Mouse (Mus musculus): ENCODE data around the gene Zfhx3.

The Zfhx3 gene

DNA sequence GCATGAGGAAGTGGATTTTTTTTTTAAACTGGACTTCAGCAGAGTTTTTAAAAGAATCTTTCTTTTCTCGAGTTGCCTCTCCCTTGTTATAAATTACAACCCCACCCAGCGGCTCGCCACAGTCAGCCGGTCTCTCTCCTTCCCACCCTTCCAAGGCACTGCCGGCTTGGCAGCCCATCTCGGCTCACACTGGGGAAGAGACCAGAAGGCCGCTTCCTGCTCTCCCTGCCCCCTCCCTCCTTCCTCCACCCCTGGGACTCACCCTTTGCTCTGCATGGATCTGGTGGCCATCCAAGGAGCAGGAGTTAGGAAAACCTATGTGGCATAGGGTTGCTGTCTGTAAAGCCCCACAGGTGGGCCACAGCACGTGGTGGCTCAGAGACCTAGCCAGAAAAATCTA lies 705.1 kb downstream of the Zfhx3 start:
- no peak for DNase-seq (ENCODE audit: low spot score in 2 of 2)

DNA sequence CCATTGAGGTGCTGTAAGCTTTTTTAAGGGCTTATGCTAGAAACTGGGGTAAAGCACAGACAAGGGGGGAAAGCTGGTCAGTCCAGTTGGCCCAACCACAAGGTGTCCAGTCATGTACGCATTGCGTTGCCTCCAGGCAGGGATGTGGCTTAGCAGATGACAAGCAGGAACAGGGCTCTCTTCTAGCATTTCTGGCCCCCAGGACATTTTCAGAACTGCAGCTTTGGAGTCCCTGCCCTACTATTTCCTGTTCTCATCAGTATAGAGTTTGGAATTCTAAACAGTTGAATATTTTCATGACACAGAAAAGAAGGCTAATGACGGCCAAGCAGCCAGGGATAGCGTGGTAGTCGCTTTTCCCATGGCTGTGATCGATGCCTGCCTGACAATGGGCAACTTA lies 706.5 kb downstream of the Zfhx3 start:
- no peak for DNase-seq (ENCODE audit: low spot score in 2 of 2)

GRCm38 (mm10) chr8:108650837-108651236 lies 708.4 kb downstream of the Zfhx3 start:
- DNase-seq (ENCODE audit: low spot score in 2 of 2) = no peak

GRCm38 (mm10) chr8:108661486-108662093 lies 719.1 kb downstream of the Zfhx3 start:
- DNase-seq (ENCODE audit: low spot score in 2 of 2) = no peak

GRCm38 (mm10) chr8:108662766-108663165 lies 720.3 kb downstream of the Zfhx3 start:
- DNase-seq (ENCODE audit: low spot score in 2 of 2) = no peak

- no peak for DNase-seq (ENCODE audit: low spot score in 2 of 2)
Observed at GRCm38 (mm10) chr8:108671939-108672515, 729.6 kb downstream of the Zfhx3 start.

GRCm38 (mm10) chr8:108675001-108675525 lies 732.6 kb downstream of the Zfhx3 start:
- no peak for DNase-seq (ENCODE audit: low spot score in 2 of 2)

GRCm38 (mm10) chr8:108689694-108690093 lies 747.2 kb downstream of the Zfhx3 start:
- no peak for DNase-seq (ENCODE audit: low spot score in 2 of 2)

DNA sequence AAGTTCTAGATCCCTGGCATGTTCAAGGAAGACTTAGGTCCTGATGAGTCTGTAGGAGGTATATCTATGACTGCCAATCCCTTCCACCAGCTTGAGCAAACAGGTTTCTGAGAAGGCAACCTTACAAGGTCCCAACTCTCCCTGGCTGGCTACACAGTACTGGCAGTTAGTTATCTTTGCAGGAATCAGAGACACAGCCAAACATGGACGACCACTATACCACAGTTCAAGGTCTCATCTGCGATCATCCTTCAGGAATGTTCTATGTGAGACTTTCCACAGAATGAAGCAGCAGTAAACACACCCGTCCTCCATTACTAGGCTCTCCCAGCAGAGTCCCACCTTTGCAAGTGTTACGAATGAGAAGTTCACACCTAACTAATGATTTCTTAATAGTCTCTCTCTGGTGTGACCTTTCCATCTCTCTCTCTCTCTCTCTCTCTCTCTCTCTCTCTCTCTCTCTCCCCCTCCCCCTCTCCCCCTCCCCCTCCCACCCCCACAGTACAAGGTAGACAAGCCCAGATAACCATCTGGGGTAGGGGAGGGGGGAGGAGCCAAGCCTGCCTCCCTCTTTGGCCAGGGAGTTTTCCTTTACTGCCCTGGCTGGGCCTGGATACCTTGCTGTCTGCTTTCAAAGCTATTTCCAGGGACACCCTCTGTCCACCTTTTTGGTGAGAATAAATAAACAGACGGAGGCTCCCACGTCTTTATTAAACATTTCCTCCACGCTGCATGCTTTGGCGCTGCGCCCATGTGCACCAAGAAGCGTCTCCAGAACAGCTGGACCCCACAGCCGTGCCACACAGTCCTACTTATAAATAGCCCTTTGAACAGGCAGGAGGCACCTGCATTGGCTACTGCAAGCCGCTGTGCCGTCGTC lies 748.4 kb downstream of the Zfhx3 start:
- no peak for DNase-seq (ENCODE audit: low spot score in 2 of 2)

DNA sequence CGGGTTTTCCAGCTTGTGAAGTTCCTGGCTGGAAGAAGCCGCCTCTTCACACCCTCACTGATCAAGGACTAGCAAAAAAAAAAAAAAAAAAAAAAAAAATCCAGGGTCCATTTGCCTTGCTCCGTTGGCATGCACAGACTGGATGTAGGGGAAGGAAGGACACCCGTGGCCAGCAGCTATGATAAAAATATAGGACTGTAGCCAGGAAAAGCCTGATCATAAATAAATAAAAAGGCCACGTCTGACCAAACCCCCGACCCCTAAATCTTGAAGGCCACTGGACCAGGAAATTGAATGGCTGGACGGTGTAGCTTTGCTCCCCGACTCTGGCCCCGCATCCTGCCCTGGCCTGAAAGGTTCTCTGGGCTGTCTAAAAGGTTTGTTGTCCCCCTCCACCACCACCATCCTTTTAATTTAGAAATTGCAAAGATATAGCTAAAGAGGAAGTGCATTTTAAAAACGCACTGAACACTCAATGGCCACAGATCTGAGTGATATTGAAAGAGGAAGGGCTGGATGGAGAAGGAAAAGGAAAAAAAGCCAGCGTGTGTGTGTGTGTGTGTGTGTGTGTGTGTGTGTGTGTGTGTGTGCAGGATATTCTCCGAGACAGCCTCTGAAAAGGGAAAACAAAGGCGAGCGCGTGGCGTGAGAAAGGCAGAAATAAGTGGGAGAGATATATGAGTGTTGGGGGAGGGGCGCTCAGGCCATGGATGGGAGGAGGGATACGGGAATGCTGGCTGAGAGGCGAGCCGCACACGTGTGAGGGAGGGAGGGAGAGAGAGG lies 749.2 kb downstream of the Zfhx3 start:
- no peak for DNase-seq (ENCODE audit: low spot score in 2 of 2)

DNA sequence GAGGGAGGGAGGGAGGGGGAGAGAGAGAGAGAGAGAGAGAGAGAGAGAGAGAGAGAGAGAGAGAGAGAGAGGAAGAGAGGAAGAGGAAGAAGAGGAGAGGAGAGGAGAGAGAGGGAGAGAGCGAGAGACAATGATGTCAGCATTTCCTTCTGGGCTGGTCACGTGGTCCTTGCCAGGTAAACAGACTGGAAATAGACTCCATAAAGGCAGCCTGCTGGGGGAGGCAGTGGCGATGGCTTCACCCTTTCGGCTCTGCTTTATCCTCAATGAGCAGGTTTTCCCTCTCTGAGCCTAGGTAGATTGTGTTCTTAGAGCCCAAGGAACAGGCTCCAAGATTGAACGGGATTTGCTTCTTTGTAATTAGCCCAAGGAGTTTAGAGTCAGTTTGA lies 749.8 kb downstream of the Zfhx3 start:
- DNase-seq (ENCODE audit: low spot score in 2 of 2) = no peak

- no peak for DNase-seq (ENCODE audit: low spot score in 2 of 2)
Observed at GRCm38 (mm10) chr8:108692669-108693665, 750.5 kb downstream of the Zfhx3 start.

DNA sequence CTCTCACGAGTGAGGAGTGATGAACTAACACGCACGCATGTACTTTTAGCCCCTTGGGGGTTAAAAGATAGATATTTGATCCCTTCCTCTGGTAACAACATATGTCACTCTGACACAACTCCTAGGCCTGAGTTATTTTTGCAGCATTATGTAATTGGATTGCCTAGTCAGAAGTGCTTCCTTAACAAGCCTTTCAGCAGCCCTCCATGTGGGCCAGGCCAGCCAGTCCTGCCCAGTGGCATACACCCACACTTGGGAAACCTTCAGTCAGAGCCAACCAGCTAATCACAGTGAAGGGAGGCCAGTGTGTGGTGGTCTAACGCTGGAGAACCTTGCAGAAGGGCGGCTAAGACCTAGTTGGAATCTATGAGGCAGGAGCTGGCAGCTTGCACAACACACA lies 751.4 kb downstream of the Zfhx3 start:
- DNase-seq (ENCODE audit: low spot score in 2 of 2) = no peak

- DNase-seq (ENCODE audit: low spot score in 2 of 2) = no peak
Observed at GRCm38 (mm10) chr8:108694516-108694915, 752.1 kb downstream of the Zfhx3 start.

DNA sequence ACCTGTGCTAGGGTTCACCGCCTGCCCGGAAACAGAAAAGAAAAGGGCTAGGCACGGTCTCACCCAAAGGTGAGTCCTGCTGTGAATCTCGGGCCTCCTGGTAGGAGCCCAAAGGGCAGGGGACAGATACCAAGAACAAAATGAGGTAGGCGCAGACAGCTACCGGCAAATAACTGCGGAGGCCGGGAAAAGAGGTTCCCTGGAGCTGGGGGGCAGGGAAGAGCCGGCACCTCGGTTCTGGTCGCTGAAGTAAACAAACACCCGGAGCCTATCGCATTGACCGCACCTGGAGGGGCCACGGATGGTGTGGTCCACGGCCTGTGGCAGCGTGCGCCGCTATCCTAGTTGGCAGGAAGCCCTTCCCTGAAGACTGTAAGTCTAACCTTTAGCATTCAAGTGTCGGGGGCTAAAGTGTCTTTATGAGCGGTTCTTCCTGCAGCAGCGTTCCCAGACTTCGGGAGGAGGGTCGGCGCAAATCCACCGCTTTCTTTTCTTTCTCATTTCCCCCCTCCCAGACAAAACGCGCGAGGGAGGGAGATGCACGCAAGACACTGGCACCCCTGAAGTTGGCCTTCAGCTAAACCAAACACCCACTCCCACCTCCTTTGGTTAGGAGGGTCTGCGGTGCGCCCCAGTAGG lies 752.9 kb downstream of the Zfhx3 start:
- no peak for DNase-seq (ENCODE audit: low spot score in 2 of 2)

DNA sequence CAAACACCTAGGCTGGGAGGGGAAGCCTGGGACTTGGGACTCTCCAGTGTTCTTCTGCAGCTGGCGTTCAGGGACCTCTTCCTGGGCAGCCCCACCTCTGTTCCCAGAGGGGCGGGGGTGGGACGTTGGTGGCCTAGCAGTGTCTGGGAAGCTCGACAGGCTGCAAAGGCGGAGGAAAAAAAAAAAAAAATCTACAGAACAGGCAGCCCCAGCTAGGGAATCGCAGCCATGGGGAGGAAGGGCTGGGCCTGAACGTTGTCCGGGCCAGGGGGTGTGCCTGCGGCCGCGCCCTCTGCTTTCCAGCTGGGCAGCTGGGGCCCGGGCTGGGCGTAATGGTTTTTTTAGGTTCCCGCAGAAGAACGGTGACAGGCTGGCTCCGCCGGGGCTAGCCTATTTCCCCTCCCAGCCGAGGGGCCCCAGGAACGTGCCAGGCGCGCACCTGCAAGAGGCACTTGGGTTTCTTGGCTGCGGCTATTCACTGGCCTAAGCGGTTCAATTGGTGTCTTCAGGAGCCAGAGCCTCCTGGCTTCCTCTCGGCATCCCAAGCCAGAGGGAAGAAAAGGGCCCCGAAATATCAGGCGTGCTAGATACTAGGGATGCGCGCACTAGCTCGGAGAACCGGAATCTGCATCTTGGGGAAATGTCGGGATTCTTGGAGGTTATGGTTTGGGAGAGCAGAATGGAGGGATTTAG lies 753.6 kb downstream of the Zfhx3 start:
- no peak for DNase-seq (ENCODE audit: low spot score in 2 of 2)

GRCm38 (mm10) chr8:108696631-108697410 lies 754.4 kb downstream of the Zfhx3 start:
- DNase-seq (ENCODE audit: low spot score in 2 of 2) = no peak

DNA sequence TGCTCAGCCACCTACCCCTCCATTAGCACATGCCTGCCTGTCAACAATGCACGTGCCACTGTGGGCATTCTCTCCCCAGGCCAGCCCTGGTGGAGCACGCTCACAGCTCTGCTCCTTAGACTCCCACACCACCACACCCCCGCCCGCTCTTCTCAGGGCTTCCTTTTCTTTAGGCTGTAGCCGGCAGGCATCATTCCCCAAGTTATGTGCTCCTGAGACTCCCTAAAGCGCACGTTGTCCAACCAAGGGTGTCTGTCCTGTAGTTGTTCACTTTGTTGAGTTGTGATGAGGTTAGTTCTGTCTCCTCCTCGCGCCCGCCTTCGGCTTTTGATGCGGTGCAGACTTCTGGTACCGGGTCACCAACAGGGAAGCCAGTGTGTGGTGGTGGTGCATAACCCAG lies 755.1 kb downstream of the Zfhx3 start:
- DNase-seq (ENCODE audit: low spot score in 2 of 2) = no peak

Measured in left cerebral cortex, adult 9 months (tissue).